In the genomic region with DNA sequence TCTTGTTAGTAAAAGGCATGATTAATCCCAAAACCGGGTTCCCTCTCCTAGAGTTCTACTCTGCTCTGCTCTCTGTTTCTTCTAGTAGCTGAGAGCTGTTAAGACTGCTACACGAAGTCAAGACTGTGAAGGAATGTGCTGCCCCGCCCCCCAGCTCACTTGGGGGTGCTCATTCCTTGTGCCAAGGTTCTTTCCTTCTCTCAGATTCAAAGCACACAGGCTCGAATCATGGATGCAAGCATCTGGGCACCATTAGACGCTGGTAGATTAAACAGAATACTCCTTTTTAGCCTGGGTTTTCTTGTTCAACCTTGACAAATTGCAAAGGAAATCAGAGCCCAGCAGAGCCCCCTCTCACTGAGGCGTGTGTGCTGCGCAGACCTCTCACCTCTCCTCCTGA, we compare ENCODE assay signal across 13 mouse cellular contexts.
DNase-seq lines count a peak whose midpoint lies in the region; ATAC-seq lines count a peak whose summit lies in the region.
"Had no signal": no experiment of that assay in that cellular context is flagged by ENCODE, and none has a peak within 500 bp of the region (broad histone marks: within the 10 kb centered on the region; RNA-seq: fewer than 3 reads in every experiment).

No protein-coding gene starts in this region.

- no peak for ATAC-seq in heart, embryonic 14.5 days (ENCODE audit: insufficient number of reproducible peaks, insufficient read depth, low FRiP score, low read depth)
- ATAC-seq in midbrain, embryonic 13.5 days = 0 out of 2 replicates have a peak, but pooled peaks have one; percentile 30
- ATAC-seq in embryonic facial prominence, embryonic 15.5 days (ENCODE audit: insufficient number of reproducible peaks, low FRiP score, low TSS enrichment, low read depth) = no peak
- no peak for ATAC-seq in neural tube, embryonic 13.5 days (ENCODE audit: low read depth)
- ATAC-seq in forebrain, embryonic 12.5 days (ENCODE audit: low FRiP score) = no peak
- ATAC-seq: forebrain, embryonic 15.5 days had no signal

- 26% methylated on average over 7 of the region's 7 CpGs for WGBS in heart, embryonic 14.5 days
- WGBS in midbrain, embryonic 13.5 days = 40% methylated on average over 7 of the region's 7 CpGs
- WGBS in midbrain, embryonic 10.5 days = 38% methylated on average over 7 of the region's 7 CpGs
- 10% methylated on average over 7 of the region's 7 CpGs for WGBS in embryonic facial prominence, embryonic 15.5 days
- 32% methylated on average over 7 of the region's 7 CpGs for WGBS in neural tube, embryonic 13.5 days
- 39% methylated on average over 7 of the region's 7 CpGs for WGBS in forebrain, embryonic 12.5 days
- WGBS in heart, embryonic 10.5 days = 19% methylated on average over 7 of the region's 7 CpGs

- H3K9me3 ChIP-seq in heart, embryonic 14.5 days (ENCODE audit: control insufficient read depth, low read length) = no peaks in the 10 kb centered on the region
- no peaks in the 10 kb centered on the region for H3K9me3 ChIP-seq in midbrain, embryonic 13.5 days
- no peaks in the 10 kb centered on the region for H3K9me3 ChIP-seq in midbrain, embryonic 10.5 days (replicated peaks)
- no peaks in the 10 kb centered on the region for H3K9me3 ChIP-seq in embryonic facial prominence, embryonic 15.5 days (replicated peaks)
- H3K9me3 ChIP-seq in neural tube, embryonic 13.5 days = no peaks in the 10 kb centered on the region
- H3K9me3 ChIP-seq in forebrain, embryonic 12.5 days = no peaks in the 10 kb centered on the region
- no peaks in the 10 kb centered on the region for H3K9me3 ChIP-seq in heart, embryonic 10.5 days
- H3K9me3 ChIP-seq: forebrain, embryonic 15.5 days; G1E; liver, embryonic 13.5 days had no signal

- H3K27ac ChIP-seq in heart, embryonic 14.5 days (replicated peaks in 1 of 2; ENCODE audit: control insufficient read depth in 1 of 2, insufficient read depth in 1 of 2, low read depth in 2 of 2, low read length in 2 of 2) = no peak overlapping the region
- H3K27ac ChIP-seq in midbrain, embryonic 13.5 days = no peak overlapping the region
- no peak overlapping the region for H3K27ac ChIP-seq in midbrain, embryonic 10.5 days (replicated peaks)
- H3K27ac ChIP-seq in embryonic facial prominence, embryonic 15.5 days (replicated peaks) = peak overlapping the region; percentile 34; the same call in 1 of the 2 replicates
- peak overlapping the region; percentile 2; the same call in 1 of the 2 replicates for H3K27ac ChIP-seq in neural tube, embryonic 13.5 days (replicated peaks)
- H3K27ac ChIP-seq in forebrain, embryonic 12.5 days = no peak overlapping the region
- H3K27ac ChIP-seq in heart, embryonic 10.5 days = no peak overlapping the region
- H3K27ac ChIP-seq: forebrain, embryonic 15.5 days; liver, embryonic 13.5 days had no signal

- H3K4me1 ChIP-seq in heart, embryonic 14.5 days (ENCODE audit: control insufficient read depth in 2 of 2, insufficient read depth in 2 of 2, low read length in 2 of 2) = 0 out of 4 replicates have a peak, but pooled peaks cover 2 to 7% of the 10 kb centered on the region in 2 experiments
- peaks cover 7% of the 10 kb centered on the region; the same call in 1 of the 2 replicates for H3K4me1 ChIP-seq in midbrain, embryonic 13.5 days (replicated peaks)
- H3K4me1 ChIP-seq in midbrain, embryonic 10.5 days = 0 out of 2 replicates have a peak, but pooled peaks cover 5% of the 10 kb centered on the region
- peaks cover 14% of the 10 kb centered on the region for H3K4me1 ChIP-seq in embryonic facial prominence, embryonic 15.5 days
- H3K4me1 ChIP-seq in neural tube, embryonic 13.5 days (replicated peaks) = peaks cover 32% of the 10 kb centered on the region
- no peaks in the 10 kb centered on the region for H3K4me1 ChIP-seq in forebrain, embryonic 12.5 days
- peaks cover 11% of the 10 kb centered on the region; the same call in 1 of the 2 replicates for H3K4me1 ChIP-seq in heart, embryonic 10.5 days
- H3K4me1 ChIP-seq: liver, embryonic 13.5 days had no signal

- H3K36me3 ChIP-seq in heart, embryonic 14.5 days (ENCODE audit: control insufficient read depth, insufficient read depth, low read length) = no peaks in the 10 kb centered on the region
- H3K36me3 ChIP-seq in midbrain, embryonic 13.5 days = no peaks in the 10 kb centered on the region
- H3K36me3 ChIP-seq in midbrain, embryonic 10.5 days = no peaks in the 10 kb centered on the region
- H3K36me3 ChIP-seq in embryonic facial prominence, embryonic 15.5 days = no peaks in the 10 kb centered on the region
- H3K36me3 ChIP-seq in neural tube, embryonic 13.5 days = no peaks in the 10 kb centered on the region
- H3K36me3 ChIP-seq in forebrain, embryonic 12.5 days (replicated peaks) = no peaks in the 10 kb centered on the region
- no peaks in the 10 kb centered on the region for H3K36me3 ChIP-seq in heart, embryonic 10.5 days
- H3K36me3 ChIP-seq: forebrain, embryonic 15.5 days; G1E; liver, embryonic 13.5 days had no signal

- peak overlapping the region; percentile 18; the same call in 1 of the 2 replicates for H3K4me2 ChIP-seq in heart, embryonic 14.5 days (ENCODE audit: low read length)
- no peak overlapping the region for H3K4me2 ChIP-seq in midbrain, embryonic 13.5 days (replicated peaks)
- H3K4me2 ChIP-seq in embryonic facial prominence, embryonic 15.5 days (replicated peaks) = peak overlapping the region; percentile 21; the same call in 1 of the 2 replicates
- H3K4me2 ChIP-seq in neural tube, embryonic 13.5 days = no peak overlapping the region
- no peak overlapping the region for H3K4me2 ChIP-seq in forebrain, embryonic 12.5 days
- H3K4me2 ChIP-seq: forebrain, embryonic 15.5 days; liver, embryonic 13.5 days had no signal

- no peak for DNase-seq in heart, postnatal 10 days
- no peak for DNase-seq in midbrain, embryonic 10.5 days (ENCODE audit: low spot score)
- DNase-seq in heart, embryonic 10.5 days (ENCODE audit: low spot score) = no peak
- DNase-seq: adrenal gland, adult 2 months; layer of hippocampus, adult 9-11 months; liver, embryonic 13.5 days had no signal

- H3K9ac ChIP-seq in heart, embryonic 14.5 days (ENCODE audit: low read length) = no peak overlapping the region
- H3K9ac ChIP-seq in midbrain, embryonic 13.5 days (replicated peaks) = no peak overlapping the region
- no peak overlapping the region for H3K9ac ChIP-seq in embryonic facial prominence, embryonic 15.5 days
- no peak overlapping the region for H3K9ac ChIP-seq in neural tube, embryonic 13.5 days
- no peak overlapping the region for H3K9ac ChIP-seq in forebrain, embryonic 12.5 days
- H3K9ac ChIP-seq: forebrain, embryonic 15.5 days; liver, embryonic 13.5 days had no signal

- intact Hi-C loops in heart, postnatal 10 days (cut with DNase I) = no loop called here

- H3K4me3 ChIP-seq in heart, embryonic 14.5 days (ENCODE audit: control insufficient read depth in 1 of 2, insufficient read depth in 1 of 2, low read depth in 1 of 2, low read length in 2 of 2) = no peak overlapping the region
- H3K4me3 ChIP-seq in midbrain, embryonic 13.5 days (replicated peaks) = no peak overlapping the region
- H3K4me3 ChIP-seq in midbrain, embryonic 10.5 days = no peak overlapping the region
- H3K4me3 ChIP-seq in embryonic facial prominence, embryonic 15.5 days (replicated peaks) = no peak overlapping the region
- H3K4me3 ChIP-seq in neural tube, embryonic 13.5 days = no peak overlapping the region
- no peak overlapping the region for H3K4me3 ChIP-seq in forebrain, embryonic 12.5 days (replicated peaks)
- no peak overlapping the region for H3K4me3 ChIP-seq in heart, embryonic 10.5 days
- H3K4me3 ChIP-seq: forebrain, embryonic 15.5 days; liver, embryonic 13.5 days had no signal

- no peaks in the 10 kb centered on the region for H3K27me3 ChIP-seq in heart, embryonic 14.5 days (ENCODE audit: control insufficient read depth, insufficient read depth, low read length)
- H3K27me3 ChIP-seq in midbrain, embryonic 13.5 days = no peaks in the 10 kb centered on the region
- H3K27me3 ChIP-seq in midbrain, embryonic 10.5 days (ENCODE audit: low read depth, poor library complexity, severe bottlenecking) = no peaks in the 10 kb centered on the region
- no peaks in the 10 kb centered on the region for H3K27me3 ChIP-seq in embryonic facial prominence, embryonic 15.5 days
- H3K27me3 ChIP-seq in neural tube, embryonic 13.5 days = no peaks in the 10 kb centered on the region
- no peaks in the 10 kb centered on the region for H3K27me3 ChIP-seq in forebrain, embryonic 12.5 days
- no peaks in the 10 kb centered on the region for H3K27me3 ChIP-seq in heart, embryonic 10.5 days (ENCODE audit: insufficient read depth, poor library complexity, severe bottlenecking)
- H3K27me3 ChIP-seq: forebrain, embryonic 15.5 days; liver, embryonic 13.5 days had no signal

Comparison
In these comparisons a context has a peak if more than half of its experiments do, and no peak if none do; other contexts are left out.
1. H3K27ac ChIP-seq: peak in embryonic facial prominence, embryonic 15.5 days (single experiment) and neural tube, embryonic 13.5 days (single experiment); none in heart, embryonic 14.5 days (0 of 2), midbrain, embryonic 13.5 days (single experiment), midbrain, embryonic 10.5 days (single experiment), forebrain, embryonic 12.5 days (single experiment) and heart, embryonic 10.5 days (single experiment).
2. H3K4me2 ChIP-seq: peak in heart, embryonic 14.5 days (single experiment) and embryonic facial prominence, embryonic 15.5 days (single experiment); none in midbrain, embryonic 13.5 days (single experiment), neural tube, embryonic 13.5 days (single experiment) and forebrain, embryonic 12.5 days (single experiment).